Mouse (Mus musculus) liver, postnatal 0 days (tissue): ENCODE measurements around the gene Jup. TPM values are rescaled to one million over a fixed set of nuclear protein-coding genes. Genes with fewer than 3 reads are reported as not detected.

ENCODE experiments used
- ATAC-seq: fragments of 200-750 bp; cut with Nextera tagmentation; 2 replicates; pipeline ENCODE4 v1.8.0; 2017; ENCODE audit warnings: mild to moderate bottlenecking, moderate library complexity
- DNase-seq: peaks from one replicate; pipeline ENCODE4 v3.0.0-alpha.2; 2016
- H3K27ac ChIP-seq: fragments of 300-500 bp; sonication (generic); 2 replicates; pipeline ENCODE4 v1.5.1; 2014; ENCODE audit warnings: antibody characterized with exemption, moderate library complexity, mild to moderate bottlenecking, low read depth
- H3K27me3 ChIP-seq: fragments of 300-500 bp; sonication (generic); 2 replicates; pipeline ENCODE4 v1.6.1; 2014; ENCODE audit warnings: low read length, control low read depth, mixed read lengths; ENCODE audit not compliant: insufficient read depth
- H3K36me3 ChIP-seq: fragments of 300-500 bp; sonication (generic); replicated peaks from 2 replicates; pipeline ENCODE4 v1.6.1; 2014; ENCODE audit warnings: mild to moderate bottlenecking, control low read depth, low read length, moderate library complexity, mixed read lengths; ENCODE audit not compliant: insufficient read depth
- H3K4me1 ChIP-seq: fragments of 300-500 bp; sonication (generic); 2 replicates; pipeline ENCODE4 v1.6.1; 2014; ENCODE audit warnings: antibody characterized with exemption, mild to moderate bottlenecking, control low read depth; ENCODE audit not compliant: insufficient read depth
- H3K4me2 ChIP-seq: fragments of 300-500 bp; sonication (generic); 2 replicates; pipeline ENCODE4 v1.6.1; 2014; ENCODE audit warnings: low read depth, mild to moderate bottlenecking, low read length, moderate library complexity, mixed read lengths
- H3K4me3 ChIP-seq: fragments of 300-500 bp; sonication (generic); 2 replicates; pipeline ENCODE4 v1.5.1; 2014; ENCODE audit warnings: low read depth, low read length
- H3K9ac ChIP-seq: fragments of 300-500 bp; sonication (generic); replicated peaks from 2 replicates; pipeline ENCODE4 v1.6.1; 2014; ENCODE audit warnings: mild to moderate bottlenecking, moderate library complexity
- H3K9me3 ChIP-seq: fragments of 300-500 bp; sonication (generic); 2 replicates; pipeline ENCODE4 v1.6.1; 2016; ENCODE audit warnings: mild to moderate bottlenecking, control low read depth, low read length, mixed read lengths
- CTCF ChIP-seq: sonication (generic); IDR thresholded peaks from 2 replicates; pipeline ENCODE4 v1.5.1; 2016; ENCODE audit warnings: antibody characterized with exemption, low read depth
- EP300 ChIP-seq: IDR thresholded peaks from 2 replicates; pipeline ENCODE4 v1.6.1; 2016; ENCODE audit warnings: antibody characterized with exemption, low read depth, mild to moderate bottlenecking
- WGBS: fragments of 180-500 bp; shearing (Covaris S2); extraction: QIAGEN DNeasy Blood & Tissue Kit; methylation state at CpG from one replicate; pipeline ENCODE4 v1.1.7; 2014; ENCODE audit not compliant: insufficient replicate concordance; 5-methylcytosine and 5-hydroxymethylcytosine counted together
- polyA plus RNA-seq: library from polyadenylated mRNA; unstranded; fragments of >200 nt; fragmentation: Nextera tagmentation; extraction: Ambion mirVana; gene quantifications from 2 replicates; pipeline ENCODE4 v1.2.1, GENCODE M21; 2015

Gene Jup
- polyA plus RNA-seq, 1 experiment from 2014 or later = 17.5 TPM

DNA sequence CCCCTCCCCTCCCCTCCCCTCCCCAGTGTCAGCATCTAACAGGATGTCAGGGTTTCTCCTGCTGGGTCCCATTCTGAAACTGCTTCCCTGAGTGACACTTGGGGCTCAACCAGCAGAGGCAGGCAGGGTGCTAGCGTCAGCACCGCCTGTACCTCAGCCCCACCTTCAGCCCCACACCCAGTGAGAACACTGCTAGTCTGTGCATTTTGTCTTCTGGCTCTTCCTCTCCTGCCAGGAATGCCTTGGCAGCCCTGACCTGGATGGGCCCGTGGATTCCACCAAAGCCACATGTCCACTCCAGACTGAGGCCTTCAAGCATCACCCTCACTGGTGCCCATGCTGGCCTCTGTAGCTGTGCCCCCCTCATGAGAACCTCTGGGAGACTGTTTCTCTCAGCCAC, 12.1 kb upstream of the Jup start:
- DNase-seq = no peak
- no peak for ATAC-seq
- no peaks in the 10 kb centered on the region for H3K9me3 ChIP-seq
- H3K27me3 ChIP-seq = peaks cover 18% of the 10 kb centered on the region
- H3K27ac ChIP-seq = no peak overlapping the region
- no peak overlapping the region for H3K4me3 ChIP-seq
- H3K4me2 ChIP-seq = no peak overlapping the region
- TF ChIP-seq CTCF = no peak
- no peak for TF ChIP-seq EP300
- no peaks in the 10 kb centered on the region for H3K4me1 ChIP-seq
- H3K9ac ChIP-seq = no peak overlapping the region
- 74% methylated on average over 3 of the region's 3 CpGs for WGBS
- H3K36me3 ChIP-seq = no peaks in the 10 kb centered on the region

DNA sequence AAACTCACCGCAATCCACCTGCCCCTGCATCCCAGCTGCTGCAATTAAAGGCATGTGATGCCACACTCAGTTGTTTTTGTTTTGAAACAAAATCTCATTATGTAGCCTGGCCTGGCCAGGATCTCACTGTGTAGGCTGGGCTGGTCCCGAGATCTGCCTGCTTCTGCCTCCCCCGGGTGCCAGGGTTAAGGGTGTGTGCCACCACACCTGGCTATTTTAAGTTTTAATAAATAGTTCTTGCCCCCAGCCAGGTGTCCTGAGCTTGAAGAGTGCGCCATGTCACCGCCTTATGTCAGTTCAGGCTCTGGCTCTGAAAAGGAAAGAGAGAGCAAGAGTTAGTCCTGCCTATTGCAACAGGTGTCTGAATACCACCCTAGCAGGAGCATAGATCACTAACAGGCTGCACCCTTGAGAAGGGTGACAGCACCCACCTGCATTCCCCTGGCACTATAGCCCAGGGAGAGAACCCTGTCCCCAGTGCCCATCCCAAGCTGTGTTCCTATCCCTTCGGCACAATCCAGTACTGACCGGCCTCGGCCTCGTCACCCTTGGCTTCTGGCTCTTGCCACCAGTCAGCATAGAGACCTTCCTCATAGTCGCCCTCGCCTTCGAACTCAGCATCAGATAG, 11.4 kb upstream of the Jup start:
- Histone ChIP-seq H3K4me2 (no peak overlapping the region), H3K36me3 (no peaks in the 10 kb centered on the region), H3K27ac (no peak overlapping the region), H3K9ac (no peak overlapping the region), H3K4me1 (no peaks in the 10 kb centered on the region), H3K4me3 (no peak overlapping the region), H3K27me3 (peaks cover 11% of the 10 kb centered on the region), H3K9me3 (no peaks in the 10 kb centered on the region)
- ATAC-seq = no peak
- DNase-seq = no peak
- 82% methylated on average over 12 of the region's 12 CpGs for WGBS
- TF ChIP-seq EP300 (no peak), CTCF (no peak)

DNA sequence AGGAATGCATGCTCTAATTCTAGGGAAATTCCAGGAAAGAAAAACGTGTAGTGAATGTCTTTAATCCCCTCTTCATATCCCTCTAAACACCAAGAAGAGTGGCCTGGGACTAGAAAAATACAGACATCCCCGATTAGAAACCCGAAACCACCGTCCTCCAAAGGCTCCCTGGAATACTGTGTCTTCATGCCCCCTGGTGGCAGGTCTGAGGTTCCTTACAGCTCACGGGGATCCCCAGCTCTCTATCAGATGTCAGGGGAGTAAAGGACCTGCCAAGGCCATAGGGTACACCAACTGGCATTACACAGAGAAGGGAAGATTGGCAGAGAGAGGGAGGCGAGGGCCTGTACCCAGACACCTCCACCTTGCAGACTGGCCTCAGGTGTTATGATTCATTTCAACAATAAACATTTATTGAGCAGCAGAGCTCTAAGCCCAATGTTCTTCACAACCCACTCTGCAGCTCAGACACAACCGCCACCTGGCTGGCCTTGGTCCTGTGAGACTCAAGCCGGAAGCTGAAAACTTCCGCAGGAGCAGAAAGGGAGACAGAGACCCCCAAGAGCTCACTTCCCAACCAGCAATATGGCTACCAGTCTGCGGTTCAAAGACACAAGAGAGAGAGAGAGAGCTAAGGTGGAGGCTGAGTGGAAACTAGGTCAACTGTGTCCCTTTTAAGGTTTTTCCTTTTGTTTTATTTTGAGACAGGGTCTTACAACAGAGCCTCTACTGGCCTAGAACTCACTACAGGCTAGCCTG, 10.7 kb upstream of the Jup start:
- H3K36me3 ChIP-seq = no peaks in the 10 kb centered on the region
- H3K4me2 ChIP-seq = no peak overlapping the region
- H3K4me1 ChIP-seq = no peaks in the 10 kb centered on the region
- no peak overlapping the region for H3K9ac ChIP-seq
- 36% methylated on average over 10 of the region's 10 CpGs for WGBS
- peaks cover 4% of the 10 kb centered on the region; the same call in 1 of the 2 replicates for H3K27me3 ChIP-seq
- DNase-seq (peak; percentile 74), ATAC-seq (0 out of 2 replicates have a peak, but pooled peaks have one; percentile 41)
- no peak overlapping the region for H3K27ac ChIP-seq
- TF ChIP-seq CTCF (peak; percentile 80), EP300 (no peak)
- H3K4me3 ChIP-seq = no peak overlapping the region
- no peaks in the 10 kb centered on the region for H3K9me3 ChIP-seq

DNA sequence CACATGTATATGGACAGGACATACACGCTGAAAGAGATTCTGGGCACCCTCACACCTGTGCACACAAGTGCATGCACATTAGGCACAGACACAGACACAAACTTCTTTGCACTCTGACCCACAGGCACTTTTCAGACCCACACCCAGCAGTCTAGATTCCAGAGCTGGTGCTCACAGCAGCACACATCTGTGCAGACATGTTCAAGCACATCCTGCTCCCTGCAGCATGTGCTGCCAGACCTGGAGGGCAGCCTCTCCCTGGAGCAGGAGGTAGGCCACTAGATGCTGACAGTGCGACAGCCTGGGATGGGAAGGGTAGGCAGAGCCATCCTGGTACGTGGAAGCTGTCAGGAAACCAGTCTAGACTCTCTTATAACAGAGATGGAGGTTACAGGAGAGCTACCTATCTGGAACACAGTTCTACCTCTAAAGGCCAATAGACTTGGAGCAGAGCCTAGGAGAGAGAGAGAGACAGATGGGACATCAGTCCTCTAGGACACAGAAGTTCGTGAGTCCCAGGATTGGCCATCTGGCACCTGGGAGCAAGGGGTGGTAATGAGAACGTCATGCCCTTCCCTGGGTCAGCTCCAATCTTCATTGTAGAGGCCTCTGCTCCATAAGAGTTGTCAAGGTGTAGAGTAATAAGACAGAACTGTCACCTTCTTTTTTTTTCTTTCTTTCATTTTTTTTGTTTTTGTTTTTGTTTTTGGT, 9.6 kb upstream of the Jup start:
- H3K4me1 ChIP-seq = peaks cover 5% of the 10 kb centered on the region
- no peaks in the 10 kb centered on the region; the same call in 1 of the 2 replicates for H3K27me3 ChIP-seq
- no peak overlapping the region for H3K27ac ChIP-seq
- H3K4me3 ChIP-seq = no peak overlapping the region
- TF ChIP-seq CTCF (no peak), EP300 (no peak)
- DNase-seq (no peak), ATAC-seq (no peak)
- no peaks in the 10 kb centered on the region for H3K9me3 ChIP-seq
- H3K36me3 ChIP-seq = no peaks in the 10 kb centered on the region
- 75% methylated on average over 5 of the region's 5 CpGs for WGBS
- H3K9ac ChIP-seq = no peak overlapping the region
- no peak overlapping the region for H3K4me2 ChIP-seq

DNA sequence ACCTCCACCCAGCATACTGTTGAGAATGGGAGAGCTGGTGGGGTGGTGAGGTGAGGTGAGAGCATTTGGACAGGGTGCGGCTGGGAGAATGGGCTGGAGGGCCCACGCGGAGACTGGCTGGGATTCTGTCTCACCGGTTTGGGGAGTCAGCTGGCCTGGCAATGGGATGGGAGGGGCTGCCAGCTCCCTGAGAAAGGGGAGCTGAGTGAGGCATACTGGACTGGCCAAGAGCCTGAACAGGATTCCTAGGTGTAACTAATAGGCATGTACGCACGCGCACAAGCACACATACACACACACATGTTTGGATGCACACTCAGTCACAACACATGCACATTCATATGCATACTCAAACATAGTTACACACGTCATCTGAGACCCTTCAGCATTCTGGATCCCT, 8.7 kb upstream of the Jup start:
- no peak for DNase-seq

DNA sequence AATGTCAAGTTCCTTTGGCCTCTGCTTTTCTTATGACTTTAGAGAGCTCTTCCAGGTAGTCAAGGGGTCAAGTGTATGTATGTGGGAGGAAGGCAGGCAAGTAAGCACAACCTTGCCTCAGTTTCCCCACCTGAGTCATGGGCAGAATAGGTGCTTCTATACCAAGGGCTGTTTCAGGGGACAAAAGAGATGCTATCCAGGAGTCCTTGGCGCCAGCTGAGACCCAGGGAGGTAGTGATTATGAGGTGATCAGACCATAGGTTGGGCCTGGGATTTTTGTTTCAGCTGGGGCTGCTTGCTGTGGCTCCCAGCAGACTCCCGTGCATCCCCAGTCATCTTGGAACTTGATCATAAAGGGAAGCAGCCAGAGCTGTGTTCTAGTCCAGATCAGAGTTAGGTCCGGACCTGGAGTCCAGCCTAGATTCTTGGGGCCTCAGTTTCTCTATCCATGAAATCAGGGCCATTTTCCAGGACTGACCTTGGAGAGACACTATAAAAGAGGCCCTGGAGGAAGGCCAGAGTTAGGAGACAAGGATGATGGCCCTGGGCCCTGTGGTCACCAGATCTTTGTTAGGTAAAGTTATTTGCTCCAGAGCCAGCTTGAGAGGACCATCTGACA, 7.0 kb upstream of the Jup start:
- no peak for ATAC-seq
- TF ChIP-seq EP300 (no peak), CTCF (no peak)
- WGBS = 77% methylated on average over 3 of the region's 3 CpGs

More for the DNA sequence above, 8.7 kb upstream of the Jup start:
- H3K36me3 ChIP-seq = no peaks in the 10 kb centered on the region
- H3K9me3 ChIP-seq = no peaks in the 10 kb centered on the region
- TF ChIP-seq EP300 = no peak
- no peak for TF ChIP-seq CTCF
- H3K9ac ChIP-seq = no peak overlapping the region
- H3K4me1 ChIP-seq = peaks cover 7% of the 10 kb centered on the region
- ATAC-seq = no peak
- H3K27me3 ChIP-seq = no peaks in the 10 kb centered on the region
- H3K4me3 ChIP-seq = no peak overlapping the region
- H3K4me2 ChIP-seq = no peak overlapping the region
- 78% methylated on average over 8 of the region's 8 CpGs for WGBS
- H3K27ac ChIP-seq = no peak overlapping the region

More for the DNA sequence above, 7.0 kb upstream of the Jup start:
- Histone ChIP-seq H3K4me2 (no peak overlapping the region), H3K9me3 (no peaks in the 10 kb centered on the region), H3K27me3 (no peaks in the 10 kb centered on the region), H3K4me1 (peaks cover 7% of the 10 kb centered on the region), H3K27ac (no peak overlapping the region), H3K4me3 (no peak overlapping the region), H3K9ac (no peak overlapping the region), H3K36me3 (no peaks in the 10 kb centered on the region)
- no peak for DNase-seq
